Mouse (Mus musculus): ENCODE results near the gene Zc3h14. TPM values are rescaled to one million over a fixed set of nuclear protein-coding genes. Genes with fewer than 3 reads are reported as not detected.

The Zc3h14 gene
- total RNA-seq (2021) = 10 to 100 TPM; 40.9 to 44.1 TPM
- long read RNA-seq, experiment 1, transcript Zc3h14-204 (17 exons, 3,514 nt) = minor isoform, 14 of 68 reads
- long read RNA-seq, experiment 1, transcript Zc3h14-203 (15 exons, 3,146 nt) = major isoform, 29 of 68 reads
- long read RNA-seq, experiment 1, transcript Zc3h14-202 (14 exons, 3,046 nt) = minor isoform, 7 of 68 reads
- long read RNA-seq, experiment 1, partial matches to known transcripts = 7 of 68 reads
- long read RNA-seq, experiment 1, other reads (novel, unspliced or antisense) = 10 of 68 reads
- long read RNA-seq, experiment 2, transcript Zc3h14-204 (17 exons, 3,514 nt) = major isoform, 34 of 105 reads
- long read RNA-seq, experiment 2, transcript Zc3h14-202 (14 exons, 3,046 nt) = minor isoform, 5 of 105 reads
- long read RNA-seq, experiment 2, transcript Zc3h14-203 (15 exons, 3,146 nt) = minor isoform, 33 of 105 reads
- long read RNA-seq, experiment 2, partial matches to known transcripts = 6 of 105 reads
- long read RNA-seq, experiment 2, other reads (novel, unspliced or antisense) = 26 of 105 reads

DNA sequence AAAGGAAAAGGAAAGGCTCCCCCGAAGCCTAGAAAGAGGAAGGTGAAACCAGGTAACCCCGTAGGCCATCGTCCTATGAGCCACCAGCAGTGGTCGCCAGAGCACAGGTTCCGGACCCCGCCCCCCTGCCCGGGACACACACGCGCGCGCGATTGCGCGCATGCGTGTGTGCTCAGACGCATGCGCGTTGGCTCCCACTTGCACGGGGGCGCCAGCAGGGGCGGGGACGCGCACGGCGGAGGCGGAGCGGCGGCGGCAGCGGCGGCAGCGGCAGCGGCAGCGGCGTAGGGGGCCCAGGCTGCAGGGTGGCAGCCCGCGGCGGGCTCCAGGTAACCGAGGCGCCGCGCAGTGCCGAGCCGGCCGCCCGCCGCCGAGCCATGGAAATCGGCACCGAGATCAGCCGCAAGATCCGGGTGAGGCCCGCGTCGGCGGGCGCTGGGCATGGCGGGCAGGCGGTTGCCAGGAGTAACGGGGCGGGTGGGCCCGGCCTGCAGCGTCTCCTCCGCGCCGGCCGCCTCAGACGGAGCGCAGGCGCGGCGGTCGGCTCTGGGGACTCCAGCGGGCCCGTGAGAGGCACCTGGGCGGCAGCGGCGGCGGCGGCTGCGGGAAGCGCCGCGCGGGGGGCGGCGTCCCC is at the start of gene Zc3h14:
Gene Zc3h14 (plus strand): TSS at position 219 of the 634 bp plus-strand sequence.
- peak; percentile 91 for DNase-seq

DNA sequence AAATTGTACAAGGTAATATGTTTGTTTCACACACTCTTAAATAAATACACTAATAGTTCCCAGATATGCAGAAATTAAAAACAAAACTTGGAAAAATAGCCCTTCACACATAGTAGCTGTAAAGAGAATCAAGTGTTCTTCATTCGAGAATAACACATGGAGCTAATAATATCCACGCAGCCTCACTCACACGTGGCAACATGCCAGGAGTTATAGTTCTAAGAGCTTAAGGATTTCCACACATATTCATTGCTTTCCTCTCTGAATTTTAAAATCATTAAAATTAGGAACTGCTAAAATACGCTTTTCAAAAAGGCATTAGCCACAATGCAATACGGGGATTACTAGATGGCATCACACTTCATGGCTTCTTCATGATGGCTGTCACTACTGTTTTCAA is 49.6 kb upstream of the Zc3h14 start:
- DNase-seq = no peak

DNA sequence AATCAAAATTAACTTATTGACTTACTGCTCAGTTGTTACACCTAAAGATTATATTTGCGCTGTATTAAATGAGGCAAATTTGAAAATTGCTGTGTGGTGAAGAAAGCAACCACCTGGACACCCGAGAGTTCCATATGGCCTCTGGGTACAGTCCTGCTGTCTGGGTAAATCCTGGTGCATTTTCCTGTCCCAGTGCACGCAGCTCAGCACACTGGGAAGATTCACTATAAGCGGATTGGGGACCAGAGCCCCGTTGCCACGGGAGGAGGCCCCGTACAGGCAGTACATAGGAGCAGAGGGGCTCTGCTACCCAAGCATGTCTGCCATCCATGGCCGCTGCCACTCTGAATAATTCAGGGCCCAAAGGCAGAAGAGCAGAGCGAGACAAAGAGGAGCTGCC is 45.2 kb upstream of the Zc3h14 start:
- DNase-seq = no peak

DNA sequence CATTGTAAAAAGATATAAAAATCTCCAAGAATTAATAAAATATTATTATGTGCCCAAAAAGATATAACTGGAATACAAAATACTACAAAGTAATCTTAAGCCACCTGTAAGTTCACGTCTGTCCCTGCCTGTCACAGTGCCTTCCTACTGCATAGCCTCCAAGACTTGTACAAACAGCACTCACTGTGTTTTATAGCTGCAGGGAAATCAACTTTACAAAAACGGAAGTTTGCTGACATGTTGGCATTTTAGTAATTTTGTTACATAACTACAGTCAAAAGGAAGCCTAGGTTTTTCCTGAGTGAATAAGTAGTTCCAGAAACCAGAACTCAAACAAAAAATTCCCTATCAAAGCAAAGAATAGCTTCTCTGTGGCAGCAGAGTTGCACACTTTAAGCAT is 43.2 kb upstream of the Zc3h14 start:
- DNase-seq = no peak

DNA sequence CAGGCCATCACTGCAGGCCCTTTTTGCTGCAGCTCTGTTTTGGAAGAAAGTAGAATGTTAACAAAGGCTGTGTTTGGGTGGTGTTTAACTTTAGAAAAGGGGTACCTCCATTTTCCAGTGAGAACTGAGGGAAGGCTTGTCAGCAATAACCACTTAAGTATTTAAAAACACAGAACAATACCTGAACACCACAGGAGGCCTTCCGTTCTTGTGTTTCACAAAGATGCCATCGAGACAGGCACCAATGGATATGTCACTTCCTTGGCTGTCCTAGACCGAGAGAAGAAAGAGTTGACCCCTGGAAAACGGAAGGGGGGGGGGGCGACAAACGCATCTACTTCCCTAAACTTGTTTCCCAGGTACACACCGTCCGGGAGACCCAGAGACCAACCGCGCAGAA is 42.8 kb upstream of the Zc3h14 start:
- DNase-seq = no peak

DNA sequence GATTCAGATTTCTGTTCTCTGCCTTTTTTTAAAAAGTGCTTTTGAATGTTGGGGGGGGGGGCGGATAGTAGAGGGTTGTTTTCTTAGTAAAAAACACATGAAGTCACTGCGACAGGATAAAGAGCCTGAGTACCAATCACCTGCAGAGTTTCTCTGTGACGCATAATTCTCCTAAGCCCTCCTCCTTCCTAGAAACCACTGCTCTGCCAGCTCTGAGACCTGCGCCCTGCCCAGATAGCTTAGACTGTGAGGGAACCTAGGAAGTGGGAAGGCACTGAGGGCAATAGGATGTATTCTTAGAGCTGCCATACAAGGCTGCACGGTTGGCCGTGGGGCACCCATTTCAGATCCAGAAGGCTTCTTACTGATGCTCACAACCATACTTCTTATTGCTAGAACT is 33.9 kb upstream of the Zc3h14 start:
- no peak for DNase-seq

DNA sequence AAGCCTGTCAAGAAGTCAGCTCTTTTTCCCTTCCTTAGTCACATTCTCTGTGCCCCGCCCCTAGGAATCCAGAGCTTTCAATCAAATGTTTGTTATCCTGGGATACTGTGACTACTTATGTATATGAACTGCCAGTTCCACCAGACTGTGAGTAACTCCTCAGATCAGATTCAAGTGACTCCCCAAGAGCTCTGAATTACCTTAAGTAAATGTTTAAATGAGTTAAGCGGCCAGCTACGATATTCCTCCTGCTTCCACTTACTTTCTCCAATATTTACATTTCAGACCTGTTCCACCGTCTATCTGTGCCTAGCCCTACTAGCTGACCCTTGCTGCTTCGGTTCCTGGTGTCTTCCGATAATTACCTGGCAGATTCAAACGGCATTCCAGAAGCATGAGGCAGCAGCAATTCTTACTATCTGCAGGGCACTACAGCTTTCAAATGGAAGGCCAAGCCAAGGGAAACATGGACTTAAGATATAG is 33.1 kb upstream of the Zc3h14 start:
- no peak for DNase-seq

DNA sequence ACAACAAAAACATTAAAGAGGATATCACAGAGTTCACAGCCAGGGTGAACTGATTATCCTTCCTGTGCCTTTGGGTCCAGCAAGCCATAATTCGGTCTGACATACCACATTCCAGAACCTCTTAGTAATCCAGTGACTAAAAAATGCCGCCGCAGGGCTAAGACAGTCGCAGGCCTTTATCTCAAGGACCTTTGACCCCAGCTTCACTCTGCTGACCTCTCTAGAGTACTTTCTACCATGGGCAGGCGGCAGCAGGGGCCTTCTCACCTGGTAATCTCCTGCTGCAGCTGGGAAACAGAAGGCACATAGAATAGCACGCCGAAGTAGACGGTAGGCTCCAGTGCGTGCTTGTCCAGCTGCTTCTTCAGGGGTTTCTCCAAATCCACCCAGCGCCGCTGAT is 32.0 kb upstream of the Zc3h14 start:
- DNase-seq = no peak

DNA sequence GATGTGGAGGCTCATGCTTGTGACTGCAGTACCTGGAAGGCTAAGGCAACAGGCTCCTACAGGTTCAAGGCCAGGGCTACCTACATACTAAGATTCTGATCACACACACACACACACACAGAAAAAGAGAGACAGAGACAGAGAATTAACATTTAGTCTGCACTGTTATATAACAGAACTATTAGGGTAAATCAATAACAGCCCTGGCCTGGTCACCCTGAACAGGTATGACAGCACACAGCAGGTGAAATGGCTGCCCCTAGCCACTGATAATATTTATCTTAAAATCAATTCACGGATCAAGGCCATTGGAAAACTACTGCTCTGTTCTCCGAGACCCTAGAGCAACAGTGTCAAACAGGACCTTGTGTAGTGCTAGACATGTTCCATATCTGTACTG is 30.6 kb upstream of the Zc3h14 start:
- no peak for DNase-seq

DNA sequence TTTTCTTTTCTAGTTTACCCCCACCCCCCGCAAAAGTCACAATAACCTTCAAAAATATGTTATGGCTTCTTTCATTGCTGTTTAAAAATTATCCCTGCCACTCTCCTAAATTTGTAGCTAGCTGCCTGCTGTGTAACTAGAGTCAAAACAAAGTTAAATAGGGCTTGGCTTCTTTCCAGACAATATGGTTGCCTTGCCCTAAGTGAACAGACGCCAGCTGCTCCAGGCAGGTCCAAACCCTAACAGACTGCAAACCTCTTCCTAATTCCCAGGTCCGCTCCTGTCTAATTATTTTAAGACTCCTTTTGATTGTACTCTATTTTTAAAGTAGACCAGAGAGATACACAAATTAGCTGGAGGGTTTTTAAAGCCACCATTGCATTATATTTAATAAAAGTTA is 26.1 kb upstream of the Zc3h14 start:
- DNase-seq = no peak

DNA sequence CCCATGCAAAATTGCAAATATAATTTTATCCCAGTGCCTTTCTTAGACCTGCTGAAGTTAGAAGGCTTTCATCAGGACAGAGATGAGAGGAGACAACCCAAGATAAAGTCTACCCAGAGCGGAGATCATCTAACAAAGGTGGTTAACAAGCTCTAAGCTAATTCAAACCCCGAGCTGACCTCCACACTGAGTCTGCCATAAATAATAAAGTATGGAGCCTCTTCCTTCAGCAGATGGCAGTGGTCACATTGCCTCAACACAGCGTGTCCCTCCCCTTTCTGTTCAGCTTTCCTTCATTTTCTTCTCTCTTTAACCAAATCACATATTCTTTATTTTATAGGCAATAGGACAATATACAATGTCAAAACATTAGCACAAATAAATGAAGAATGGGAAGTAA is 25.7 kb upstream of the Zc3h14 start:
- no peak for DNase-seq

DNA sequence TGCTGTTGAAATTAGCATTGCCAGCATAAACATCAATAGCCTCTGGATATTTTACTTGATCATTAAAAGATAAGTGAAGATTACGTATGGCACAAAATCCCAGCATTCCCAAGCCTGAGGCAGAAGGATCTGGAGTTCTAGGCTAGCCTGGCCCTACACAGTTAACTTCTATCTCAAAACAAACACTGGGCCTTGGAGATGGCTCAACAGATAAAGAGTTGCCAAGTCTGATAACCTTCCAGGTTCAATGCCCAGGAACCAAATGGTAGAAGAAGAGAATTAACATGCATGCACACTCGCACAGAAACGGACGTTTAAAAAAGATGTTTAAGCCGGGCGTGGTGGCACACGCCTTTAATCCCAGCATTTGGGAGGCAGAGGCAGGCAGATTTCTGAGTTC is 22.5 kb upstream of the Zc3h14 start:
- no peak for DNase-seq

DNA sequence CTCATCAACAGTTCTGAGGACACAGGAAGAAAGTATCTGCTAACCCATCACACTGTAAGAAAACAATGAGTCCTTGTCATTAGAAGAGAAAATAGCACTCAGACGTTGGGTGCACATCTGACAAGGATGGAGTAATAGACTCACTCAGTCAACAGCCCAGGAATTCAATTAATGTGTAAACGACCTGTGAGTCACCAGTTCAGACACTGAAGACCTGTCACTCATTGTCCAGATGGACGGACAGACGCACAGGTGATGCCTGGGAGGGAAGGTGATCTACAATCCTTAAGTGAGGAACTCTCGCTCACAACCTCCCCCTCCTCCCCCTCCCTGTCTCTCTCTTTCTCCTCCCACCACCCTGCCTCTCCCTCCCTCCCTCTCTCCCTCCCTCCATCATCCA is 21.8 kb upstream of the Zc3h14 start:
- DNase-seq = no peak

DNA sequence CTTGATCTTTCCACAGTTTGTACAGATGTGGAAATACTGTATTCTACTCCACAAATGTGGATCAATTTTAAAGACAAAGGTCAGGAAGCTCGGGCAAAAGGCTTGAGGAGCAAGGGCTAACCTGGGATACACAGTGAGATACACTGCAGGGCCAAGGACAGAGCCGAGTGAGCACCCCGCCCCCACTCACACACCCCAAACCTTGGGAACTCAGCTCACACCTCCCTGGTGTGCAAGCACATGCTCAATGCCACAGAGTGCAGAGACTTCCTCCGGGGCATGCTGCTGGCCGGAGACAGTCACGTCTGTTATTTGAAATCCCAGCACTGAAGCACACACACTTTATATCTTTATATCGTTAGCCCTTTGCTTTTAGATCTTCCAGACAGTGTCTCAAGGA is 20.7 kb upstream of the Zc3h14 start:
- DNase-seq = no peak

DNA sequence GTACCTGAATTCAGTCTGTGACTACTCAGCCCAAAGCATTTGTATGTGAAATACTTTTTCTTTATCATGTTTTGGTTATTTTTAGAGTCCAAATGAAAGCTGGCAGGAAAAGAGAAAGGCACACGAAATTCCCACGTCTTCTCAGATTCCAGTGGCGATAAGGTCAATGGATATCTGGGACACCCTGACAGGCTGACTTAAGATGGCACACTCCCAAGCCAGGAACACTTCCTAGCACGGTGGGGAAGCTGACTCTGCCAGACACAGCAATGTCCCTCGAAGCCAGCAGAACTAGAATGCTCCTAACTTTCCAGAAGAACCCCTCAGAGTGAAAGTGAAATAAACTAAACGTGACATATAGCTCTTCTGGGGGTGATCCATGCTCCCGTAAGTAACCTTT is 19.6 kb upstream of the Zc3h14 start:
- no peak for DNase-seq

DNA sequence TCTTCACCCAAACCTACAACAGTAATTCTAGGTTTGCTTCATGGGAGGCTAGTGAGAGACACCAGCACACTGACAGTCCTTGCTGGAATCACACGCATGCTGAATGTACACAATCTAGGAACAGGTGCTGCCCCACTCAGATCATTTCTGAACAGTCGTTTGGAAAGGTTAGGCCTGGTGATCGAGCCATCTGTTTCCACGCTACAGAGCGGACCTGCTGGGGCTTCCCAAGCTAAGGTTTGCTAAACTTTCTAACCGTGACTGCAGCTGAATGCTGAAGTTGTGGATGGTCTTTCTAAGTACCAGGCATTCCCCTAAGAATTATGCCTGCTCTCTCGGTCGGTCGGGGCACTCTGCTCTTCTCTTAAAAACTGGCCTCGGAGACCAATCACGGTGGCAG is 16.1 kb upstream of the Zc3h14 start:
- no peak for DNase-seq

DNA sequence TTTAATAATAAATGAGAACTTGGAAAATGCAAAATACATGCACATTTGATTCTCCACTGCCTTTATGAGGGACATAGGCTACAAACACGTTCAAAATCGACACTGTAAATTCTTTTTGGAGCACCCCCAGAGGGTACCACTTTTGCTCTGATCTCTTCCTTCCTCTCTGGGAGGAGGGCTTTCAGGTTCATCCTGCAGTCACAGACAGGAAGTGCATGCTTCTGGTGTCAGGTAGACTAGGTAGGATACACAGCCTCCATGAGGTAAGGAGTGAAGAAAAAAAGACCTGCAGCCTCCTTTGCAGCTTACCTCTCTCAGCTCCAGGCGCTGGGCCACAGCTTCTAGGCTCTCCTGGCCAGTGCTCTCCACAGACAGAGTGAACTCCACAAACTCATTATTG is 13.6 kb upstream of the Zc3h14 start:
- DNase-seq = no peak

DNA sequence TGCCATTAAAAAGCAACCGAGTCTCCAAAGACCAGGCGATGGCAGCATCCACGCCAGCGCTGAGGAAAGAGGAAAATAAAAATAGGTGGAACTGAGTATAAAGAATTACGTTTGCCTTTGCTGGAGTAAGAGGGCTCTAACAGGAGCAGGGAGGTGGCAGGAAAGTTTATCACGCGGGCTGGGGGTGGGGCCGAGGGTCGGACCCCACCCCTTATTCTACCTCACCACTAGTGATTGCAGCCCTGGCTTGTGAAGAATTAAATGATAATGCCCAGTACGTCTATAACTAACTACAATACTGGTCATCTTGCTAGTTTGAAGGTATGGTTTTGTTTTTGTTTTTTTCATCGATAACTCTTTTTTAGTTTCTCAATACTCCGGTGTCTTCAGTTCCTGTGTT is 13.0 kb upstream of the Zc3h14 start:
- DNase-seq = no peak

DNA sequence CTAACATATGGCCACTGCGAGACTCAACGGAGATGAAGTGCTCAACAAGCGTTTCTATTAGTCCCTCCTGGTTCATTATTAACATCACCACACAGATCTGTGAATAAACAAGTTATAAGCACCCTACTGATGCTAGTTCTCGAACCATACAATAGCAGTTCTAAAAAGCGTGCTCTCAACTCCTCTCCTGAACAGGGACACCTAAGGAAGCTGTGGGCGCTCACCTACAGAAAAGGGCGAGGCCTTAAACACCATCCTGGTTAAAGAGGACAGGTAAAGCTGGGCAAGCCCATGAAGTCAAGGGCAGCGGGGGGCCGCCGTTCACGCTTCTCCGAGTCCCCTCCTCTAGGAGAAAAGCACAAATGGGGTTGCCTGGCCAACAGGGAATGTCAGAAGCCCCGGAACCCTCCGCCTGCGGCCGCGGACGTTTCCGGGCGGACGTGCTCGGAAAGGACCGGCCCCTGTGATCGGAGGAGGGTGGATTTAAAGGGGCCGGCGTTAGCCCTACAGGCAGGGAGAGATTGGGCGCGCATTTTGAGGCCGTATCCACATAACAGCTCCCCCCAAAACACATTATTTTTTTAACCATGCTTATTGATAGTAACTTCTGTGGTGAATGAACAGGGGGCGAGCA is 12.4 kb upstream of the Zc3h14 start:
- peak; percentile 77 for DNase-seq

DNA sequence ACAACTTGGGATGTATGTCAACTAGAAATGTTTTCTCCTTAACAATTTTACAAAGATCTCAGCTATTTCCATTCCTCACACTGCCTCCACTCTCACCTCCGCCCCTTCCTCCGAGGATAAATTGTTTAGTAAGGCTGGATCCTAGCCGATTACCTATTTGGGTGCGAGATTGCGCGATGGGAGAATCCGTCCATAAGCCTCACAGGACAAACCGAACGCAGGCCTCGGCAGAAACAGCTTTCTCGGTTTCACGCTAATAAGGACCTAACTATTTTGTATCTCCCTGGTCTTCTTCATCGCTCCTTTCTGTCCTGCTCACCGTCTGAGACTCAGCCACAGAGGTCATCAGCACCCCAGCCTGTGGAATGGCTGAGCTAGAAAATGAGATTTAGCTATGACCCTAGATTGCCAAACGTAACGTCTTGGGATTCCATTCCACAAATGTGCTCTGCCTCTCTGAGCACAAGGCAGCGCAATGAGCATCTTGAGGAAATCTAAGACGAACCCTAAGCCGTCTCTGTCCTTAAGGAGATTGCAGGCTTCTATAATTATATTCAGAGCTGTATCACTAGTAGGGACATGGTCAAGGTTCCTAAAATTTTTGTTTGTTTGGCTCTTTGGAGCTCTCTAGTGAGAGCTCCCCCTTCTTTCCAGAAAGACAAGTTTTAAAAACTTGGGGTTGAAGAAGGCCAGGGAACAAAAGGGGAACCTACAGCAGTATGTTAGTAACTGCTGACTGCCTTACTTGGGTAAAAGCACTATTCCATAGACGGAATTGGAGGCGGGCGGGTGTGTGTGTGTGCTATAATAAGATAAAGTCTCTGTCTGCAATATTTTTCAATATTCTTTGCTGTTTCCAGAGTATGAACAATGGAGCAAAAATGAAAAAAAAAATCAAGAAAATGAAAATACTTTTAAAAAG is 11.6 kb upstream of the Zc3h14 start:
- DNase-seq = no peak

DNA sequence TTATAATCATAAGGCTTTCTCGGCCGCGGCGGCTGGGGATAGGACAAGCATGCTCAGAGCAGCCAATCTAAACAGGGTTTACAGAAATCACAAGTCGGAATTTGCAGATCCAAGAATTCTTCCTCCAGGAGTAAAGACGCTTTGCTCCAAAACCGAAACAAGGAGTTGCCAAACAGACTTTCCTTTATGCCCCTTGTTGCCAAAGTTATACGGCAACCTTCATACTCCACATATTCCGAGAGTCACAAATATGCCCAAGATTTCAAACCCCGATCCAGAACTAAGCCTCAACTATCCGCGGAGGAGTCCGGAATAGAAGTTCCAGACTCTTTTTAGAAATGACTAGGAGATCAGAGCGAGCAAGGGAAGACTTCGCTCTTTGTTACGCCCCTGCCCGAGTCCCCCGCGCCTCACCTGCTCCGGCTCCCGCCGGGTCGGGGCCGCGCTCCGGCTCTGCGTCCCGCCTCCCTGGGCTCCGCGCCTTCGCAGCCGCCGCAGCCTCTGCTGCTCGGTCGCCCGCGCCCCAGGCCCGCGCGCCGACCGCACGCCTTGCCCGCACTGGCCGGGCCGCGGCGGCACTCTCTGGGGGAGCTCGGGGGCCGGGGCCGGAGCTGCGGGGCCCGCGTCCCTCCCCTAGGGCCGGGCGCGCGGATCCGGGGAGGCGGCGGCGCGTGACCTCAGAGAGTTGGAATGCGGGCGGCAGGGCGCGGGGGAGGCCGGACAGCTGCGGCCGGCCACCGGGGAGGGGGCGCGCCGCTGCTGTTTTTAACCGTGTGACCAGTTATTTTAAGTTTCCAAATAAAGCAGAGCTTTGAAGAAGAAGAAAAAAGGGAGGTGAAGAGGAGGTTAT is 9.6 kb upstream of the Zc3h14 start, which contains the start of gene Ptpn21:
Gene Ptpn21 (minus strand): TSS at position 455 of the 850 bp plus-strand sequence.
- peak; percentile 68 for DNase-seq

Data from gastrocnemius, postnatal 25 days (tissue).